Mouse (Mus musculus) kidney, adult 2 months (tissue): Measurements from ENCODE around the gene Rbfox3.

Source experiments
- CTCF ChIP-seq: fragments of 200-500 bp; conservative IDR thresholded peaks from 2 replicates; pipeline ENCODE4 v1.5.1; 2011; ENCODE audit warnings: low read depth, mild to moderate bottlenecking, control low read depth, low read length, moderate library complexity, mixed read lengths; ENCODE audit not compliant: insufficient read depth, insufficient read length
- POLR2A ChIP-seq: fragments of 200-500 bp; IDR thresholded peaks from one replicate; pipeline ENCODE4 v1.6.1; 2011; ENCODE audit warnings: low read depth, low read length, control low read depth

GRCm38 (mm10) chr11:118760296-118760988 is 151.0 kb downstream of the Rbfox3 start:
- no peak for TF ChIP-seq CTCF
- no peak for TF ChIP-seq POLR2A
